Mouse (Mus musculus): ENCODE measurements around the gene Kirrel2. TPM values are rescaled to one million over a fixed set of nuclear protein-coding genes. Genes with fewer than 3 reads are reported as not detected.

The Kirrel2 gene
- polyA plus RNA-seq, 1 experiment, result 0.15 TPM

- 16% methylated on average over 6 of the region's 6 CpGs for WGBS
- TF ChIP-seq POLR2A (IDR thresholded peaks at IDR 0.05; ENCODE audit: control insufficient read depth, extremely low read depth, insufficient read depth, low read length, poor library complexity), result no peak
- no peak for TF ChIP-seq CTCF (IDR thresholded peaks at IDR 0.05; ENCODE audit: borderline replicate concordance, control insufficient read depth, extremely low read depth, insufficient read depth, low read length, poor library complexity)
- Histone ChIP-seq H3K27ac (ENCODE audit: control insufficient read depth, insufficient read depth, low read length) (no peak overlapping the region), H3K4me1 (replicated peaks; ENCODE audit: control insufficient read depth, insufficient read depth, low read length) (peaks cover 6% of the 10 kb centered on the region), H3K36me3 (ENCODE audit: control insufficient read depth, insufficient read depth, low read length) (no peaks in the 10 kb centered on the region), H3K27me3 (ENCODE audit: control insufficient read depth, insufficient read depth, low read length) (peaks cover 20% of the 10 kb centered on the region), H3K4me3 (ENCODE audit: control insufficient read depth, insufficient read depth, low read length) (no peak overlapping the region)
- DNase-seq, result no peak
These were observed 3.2 kb downstream of the Kirrel2 start for GRCm38 (mm10) chr7:30454259-30454658.

GRCm38 (mm10) chr7:30453766-30454165, 3.7 kb downstream of the Kirrel2 start:
- Histone ChIP-seq H3K36me3 (ENCODE audit: control insufficient read depth, insufficient read depth, low read length) (no peaks in the 10 kb centered on the region), H3K27me3 (ENCODE audit: control insufficient read depth, insufficient read depth, low read length) (peaks cover 20% of the 10 kb centered on the region), H3K27ac (ENCODE audit: control insufficient read depth, insufficient read depth, low read length) (no peak overlapping the region), H3K4me1 (replicated peaks; ENCODE audit: control insufficient read depth, insufficient read depth, low read length) (peaks cover 6% of the 10 kb centered on the region), H3K4me3 (ENCODE audit: control insufficient read depth, insufficient read depth, low read length) (no peak overlapping the region)
- DNase-seq, result peak; percentile 31
- 1% methylated on average over 25 of the region's 25 CpGs for WGBS
- TF ChIP-seq POLR2A (IDR thresholded peaks at IDR 0.05; ENCODE audit: control insufficient read depth, extremely low read depth, insufficient read depth, low read length, poor library complexity) (no peak), CTCF (IDR thresholded peaks at IDR 0.05; ENCODE audit: borderline replicate concordance, control insufficient read depth, extremely low read depth, insufficient read depth, low read length, poor library complexity) (no peak)

GRCm38 (mm10) chr7:30453327-30453726, 4.2 kb downstream of the Kirrel2 start:
- DNase-seq, result no peak
- TF ChIP-seq POLR2A (IDR thresholded peaks at IDR 0.05; ENCODE audit: control insufficient read depth, extremely low read depth, insufficient read depth, low read length, poor library complexity) (no peak), CTCF (IDR thresholded peaks at IDR 0.05; ENCODE audit: borderline replicate concordance, control insufficient read depth, extremely low read depth, insufficient read depth, low read length, poor library complexity) (no peak)
- no peak overlapping the region for H3K4me3 ChIP-seq (ENCODE audit: control insufficient read depth, insufficient read depth, low read length)
- 16% methylated on average over 25 of the region's 25 CpGs for WGBS
- no peak overlapping the region for H3K27ac ChIP-seq (ENCODE audit: control insufficient read depth, insufficient read depth, low read length)
- H3K36me3 ChIP-seq (ENCODE audit: control insufficient read depth, insufficient read depth, low read length), result no peaks in the 10 kb centered on the region
- peaks cover 6% of the 10 kb centered on the region for H3K4me1 ChIP-seq (replicated peaks; ENCODE audit: control insufficient read depth, insufficient read depth, low read length)
- peaks cover 20% of the 10 kb centered on the region for H3K27me3 ChIP-seq (ENCODE audit: control insufficient read depth, insufficient read depth, low read length)

- H3K4me1 ChIP-seq (replicated peaks; ENCODE audit: control insufficient read depth, insufficient read depth, low read length), result peaks cover 7% of the 10 kb centered on the region
- peaks cover 7% of the 10 kb centered on the region; the same call in 1 of the 2 replicates for H3K27me3 ChIP-seq (ENCODE audit: control insufficient read depth, insufficient read depth, low read length)
- H3K4me3 ChIP-seq (ENCODE audit: control insufficient read depth, insufficient read depth, low read length), result no peak overlapping the region
- no peaks in the 10 kb centered on the region for H3K36me3 ChIP-seq (ENCODE audit: control insufficient read depth, insufficient read depth, low read length)
- no peak overlapping the region for H3K27ac ChIP-seq (ENCODE audit: control insufficient read depth, insufficient read depth, low read length)
- no peak for TF ChIP-seq POLR2A (IDR thresholded peaks at IDR 0.05; ENCODE audit: control insufficient read depth, extremely low read depth, insufficient read depth, low read length, poor library complexity)
- TF ChIP-seq CTCF (IDR thresholded peaks at IDR 0.05; ENCODE audit: borderline replicate concordance, control insufficient read depth, extremely low read depth, insufficient read depth, low read length, poor library complexity), result no peak
- DNase-seq, result no peak
- 82% methylated on average over 7 of the region's 7 CpGs for WGBS
These were observed 7.2 kb downstream of the Kirrel2 start for GRCm38 (mm10) chr7:30450241-30450640.

GRCm38 (mm10) chr7:30444971-30445751, 12.3 kb downstream of the Kirrel2 start, which contains the start of gene Aplp1:
TSS of gene Aplp1 (minus strand) at chr7:30445535.
- Histone ChIP-seq H3K4me3 (ENCODE audit: control insufficient read depth, insufficient read depth, low read length) (peak within 1 kb of the TSS; percentile 46), H3K4me1 (replicated peaks; ENCODE audit: control insufficient read depth, insufficient read depth, low read length) (peaks cover 15% of the 10 kb centered on the region; the same call in 1 of the 2 replicates), H3K36me3 (ENCODE audit: control insufficient read depth, insufficient read depth, low read length) (no peaks in the 10 kb centered on the region), H3K27ac (ENCODE audit: control insufficient read depth, insufficient read depth, low read length) (no peak within 1 kb of the TSS), H3K27me3 (ENCODE audit: control insufficient read depth, insufficient read depth, low read length) (peaks cover 9% of the 10 kb centered on the region; the same call in 1 of the 2 replicates)
- DNase-seq, result peak; percentile 50
- TF ChIP-seq CTCF (IDR thresholded peaks at IDR 0.05; ENCODE audit: borderline replicate concordance, control insufficient read depth, extremely low read depth, insufficient read depth, low read length, poor library complexity) (no peak), POLR2A (IDR thresholded peaks at IDR 0.05; ENCODE audit: control insufficient read depth, extremely low read depth, insufficient read depth, low read length, poor library complexity) (no peak)
- 3% methylated on average over 70 of the region's 72 CpGs for WGBS

- H3K27me3 ChIP-seq (ENCODE audit: control insufficient read depth, insufficient read depth, low read length), result peaks cover 9% of the 10 kb centered on the region; the same call in 1 of the 2 replicates
- no peak overlapping the region for H3K4me3 ChIP-seq (ENCODE audit: control insufficient read depth, insufficient read depth, low read length)
- H3K27ac ChIP-seq (ENCODE audit: control insufficient read depth, insufficient read depth, low read length), result no peak overlapping the region
- peaks cover 19% of the 10 kb centered on the region; the same call in 1 of the 2 replicates for H3K4me1 ChIP-seq (replicated peaks; ENCODE audit: control insufficient read depth, insufficient read depth, low read length)
- WGBS, result 4% methylated on average over 38 of the region's 38 CpGs
- TF ChIP-seq POLR2A (IDR thresholded peaks at IDR 0.05; ENCODE audit: control insufficient read depth, extremely low read depth, insufficient read depth, low read length, poor library complexity), result no peak
- TF ChIP-seq CTCF (IDR thresholded peaks at IDR 0.05; ENCODE audit: borderline replicate concordance, control insufficient read depth, extremely low read depth, insufficient read depth, low read length, poor library complexity), result no peak
- H3K36me3 ChIP-seq (ENCODE audit: control insufficient read depth, insufficient read depth, low read length), result no peaks in the 10 kb centered on the region
- no peak for DNase-seq
These were observed 13.1 kb downstream of the Kirrel2 start for GRCm38 (mm10) chr7:30444154-30444970.
